Mouse (Mus musculus) left cerebral cortex, adult 9 months (tissue): Measurements from ENCODE around the gene Ccdc158.

Experiments
- DNase-seq, 2 experiments: peaks; one replicate each; pipeline ENCODE4 v3.0.0; 2022; ENCODE audit warnings: low spot score in 2 of 2

The Ccdc158 gene

GRCm38 (mm10) chr5:92602691-92603690 is 72.1 kb downstream of the Ccdc158 start, which contains the start of gene Stbd1:
Gene Stbd1, plus strand, starts transcription at chr5:92603041.
- DNase-seq = no peak

GRCm38 (mm10) chr5:92599030-92599429 is 76.0 kb downstream of the Ccdc158 start:
- DNase-seq = peak in 1 of 2 experiments; percentile 49

- DNase-seq = no peak
These were observed 78.2 kb downstream of the Ccdc158 start for GRCm38 (mm10) chr5:92596865-92597264.

GRCm38 (mm10) chr5:92595026-92595425 is 80.0 kb downstream of the Ccdc158 start:
- DNase-seq = no peak

GRCm38 (mm10) chr5:92585932-92586331 is 89.1 kb downstream of the Ccdc158 start:
- no peak for DNase-seq

GRCm38 (mm10) chr5:92579559-92579958 is 95.5 kb downstream of the Ccdc158 start:
- no peak for DNase-seq

GRCm38 (mm10) chr5:92571232-92571631 is 103.8 kb downstream of the Ccdc158 start:
- DNase-seq = no peak

GRCm38 (mm10) chr5:92562002-92562401 is 113.1 kb downstream of the Ccdc158 start:
- peak in 1 of 2 experiments; percentile 17 for DNase-seq

GRCm38 (mm10) chr5:92560201-92560600 is 114.9 kb downstream of the Ccdc158 start:
- no peak for DNase-seq
